Mouse (Mus musculus): ENCODE results near the gene Anks1b. TPM values are rescaled to one million over a fixed set of nuclear protein-coding genes. Genes with fewer than 3 reads are reported as not detected.

The Anks1b gene
- total RNA-seq, 2 experiments from 2014 or later, result 0.09 to 0.17 TPM

DNA sequence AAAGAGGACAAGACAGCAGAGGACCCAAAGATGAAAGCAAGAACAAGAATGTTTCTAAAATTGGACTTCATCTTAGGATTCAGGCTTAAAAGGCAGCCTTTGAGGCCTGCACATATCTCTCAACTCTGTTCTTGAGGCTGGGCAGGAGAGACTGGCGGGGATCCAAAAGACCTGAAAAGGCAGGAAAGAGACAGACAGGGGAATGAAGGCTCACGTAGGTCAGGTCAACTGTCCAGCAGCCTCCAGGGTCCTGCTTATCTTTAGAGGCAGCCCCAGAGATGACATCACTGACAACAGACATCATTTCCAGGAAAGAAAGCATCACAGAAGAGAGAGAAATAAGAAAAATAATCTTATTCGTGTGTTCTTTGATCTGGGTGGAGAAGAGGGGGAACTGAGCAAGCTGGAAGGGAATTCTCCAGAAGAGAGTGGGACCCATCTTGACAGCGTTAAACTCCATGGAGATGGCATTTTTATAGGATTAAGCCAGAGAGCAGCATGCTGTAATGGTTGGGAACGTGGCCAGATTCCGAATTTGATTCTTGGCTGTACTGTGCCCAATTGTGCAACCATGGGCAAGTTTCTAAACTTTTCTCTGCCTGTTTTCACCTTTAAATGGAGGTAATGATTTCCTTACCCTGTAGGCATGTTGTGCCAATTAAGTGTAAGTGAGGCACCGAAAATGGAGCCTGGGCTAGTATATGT lies 784.3 kb downstream of the Anks1b start:
- no peak for DNase-seq (ENCODE audit: low spot score)

DNA sequence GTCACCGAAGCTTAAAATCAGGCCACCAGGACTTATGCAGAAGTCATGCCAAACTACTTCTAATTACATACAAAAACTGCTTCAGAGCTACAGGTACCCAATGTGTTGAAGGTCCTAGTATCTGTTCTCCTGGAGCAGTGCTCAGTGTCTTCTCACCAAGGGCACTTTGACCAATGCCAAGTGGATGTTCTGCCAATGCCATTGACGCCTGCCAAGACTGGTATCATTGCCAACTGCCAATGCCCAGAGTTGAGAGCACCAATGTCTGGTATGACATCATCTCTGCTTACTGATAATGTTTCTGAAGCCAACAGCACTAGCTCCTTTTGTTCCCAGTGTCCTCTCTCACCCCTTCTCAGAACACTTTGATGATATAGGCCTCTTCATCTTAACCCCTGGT lies 793.4 kb downstream of the Anks1b start:
- DNase-seq (ENCODE audit: low spot score), result peak; percentile 77

DNA sequence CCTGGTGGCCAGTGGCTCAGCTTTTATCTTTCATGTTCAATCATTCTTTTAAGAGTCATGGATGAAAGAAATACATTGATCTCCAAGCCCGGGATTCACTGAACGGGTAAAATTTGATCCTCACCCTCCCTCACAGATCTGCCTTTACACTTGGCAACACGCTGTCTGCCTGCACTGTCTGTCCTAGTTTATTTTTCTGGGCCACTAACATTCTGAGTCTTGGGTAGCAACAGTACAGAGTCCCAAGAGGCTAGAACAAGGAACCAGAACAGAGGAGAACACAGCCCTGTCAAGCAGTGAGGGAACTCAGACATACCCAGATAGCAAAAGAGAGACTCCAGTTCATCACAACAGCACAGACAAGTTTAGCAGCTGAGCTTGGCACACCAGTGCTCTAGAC lies 797.0 kb downstream of the Anks1b start:
- DNase-seq (ENCODE audit: low spot score), result no peak

DNA sequence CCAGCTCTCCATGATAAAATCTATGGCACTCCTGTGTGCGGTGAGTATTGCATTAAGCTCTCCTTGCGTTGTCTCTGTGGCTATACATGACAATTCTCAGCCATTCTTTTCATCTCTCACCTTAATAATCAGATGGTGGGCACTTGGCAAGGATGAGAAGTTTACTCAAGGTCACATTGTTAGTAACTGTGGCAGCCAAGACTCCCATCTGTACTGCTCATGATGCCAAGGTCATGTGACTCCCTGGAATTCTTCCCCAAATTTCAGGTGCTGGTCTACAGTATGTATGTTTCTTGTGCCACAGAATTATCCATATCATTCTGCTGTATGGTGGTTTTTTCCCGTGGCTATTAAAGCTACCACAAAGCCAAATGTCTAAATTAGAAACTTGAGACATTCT lies 798.8 kb downstream of the Anks1b start:
- no peak for DNase-seq (ENCODE audit: low spot score)

DNA sequence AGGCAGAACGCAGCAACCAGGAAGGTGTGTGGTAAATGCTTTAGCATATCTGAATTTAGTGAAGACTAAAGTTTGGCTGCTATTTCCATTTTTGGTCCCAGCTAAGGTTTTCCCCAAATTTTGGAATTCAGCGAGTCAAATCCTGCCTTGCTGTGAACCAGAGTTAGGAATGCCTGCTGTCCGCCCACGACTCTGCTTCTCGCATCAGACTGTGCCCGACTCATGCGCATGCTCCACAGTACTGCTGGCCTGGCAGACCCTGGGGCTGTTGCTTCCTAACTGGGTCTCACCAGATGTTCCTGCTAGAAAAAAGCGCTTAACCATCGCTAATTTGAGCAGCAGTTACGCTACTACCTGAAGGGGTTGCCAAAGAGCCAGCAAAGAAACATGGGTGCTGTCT lies 801.1 kb downstream of the Anks1b start:
- DNase-seq (ENCODE audit: low spot score), result no peak

DNA sequence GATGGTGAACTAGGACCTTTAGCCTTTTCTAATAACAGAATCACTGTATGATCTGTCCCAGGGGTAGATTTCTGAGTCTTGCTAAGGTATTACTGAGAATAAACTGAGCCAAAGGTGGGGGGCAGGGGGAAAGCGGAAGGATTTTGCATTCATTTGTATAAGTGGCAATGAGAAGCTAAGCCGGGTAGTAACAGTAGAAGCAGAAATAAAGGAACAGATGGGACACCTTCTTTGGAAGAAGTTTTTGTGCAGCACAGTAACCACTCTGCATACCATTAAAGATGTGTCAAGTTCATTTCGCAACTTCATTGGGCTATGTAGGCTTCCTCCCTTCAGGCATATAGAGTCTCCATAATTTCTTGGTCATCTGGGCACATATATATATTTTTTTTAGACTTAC lies 804.1 kb downstream of the Anks1b start:
- no peak for DNase-seq (ENCODE audit: low spot score)

DNA sequence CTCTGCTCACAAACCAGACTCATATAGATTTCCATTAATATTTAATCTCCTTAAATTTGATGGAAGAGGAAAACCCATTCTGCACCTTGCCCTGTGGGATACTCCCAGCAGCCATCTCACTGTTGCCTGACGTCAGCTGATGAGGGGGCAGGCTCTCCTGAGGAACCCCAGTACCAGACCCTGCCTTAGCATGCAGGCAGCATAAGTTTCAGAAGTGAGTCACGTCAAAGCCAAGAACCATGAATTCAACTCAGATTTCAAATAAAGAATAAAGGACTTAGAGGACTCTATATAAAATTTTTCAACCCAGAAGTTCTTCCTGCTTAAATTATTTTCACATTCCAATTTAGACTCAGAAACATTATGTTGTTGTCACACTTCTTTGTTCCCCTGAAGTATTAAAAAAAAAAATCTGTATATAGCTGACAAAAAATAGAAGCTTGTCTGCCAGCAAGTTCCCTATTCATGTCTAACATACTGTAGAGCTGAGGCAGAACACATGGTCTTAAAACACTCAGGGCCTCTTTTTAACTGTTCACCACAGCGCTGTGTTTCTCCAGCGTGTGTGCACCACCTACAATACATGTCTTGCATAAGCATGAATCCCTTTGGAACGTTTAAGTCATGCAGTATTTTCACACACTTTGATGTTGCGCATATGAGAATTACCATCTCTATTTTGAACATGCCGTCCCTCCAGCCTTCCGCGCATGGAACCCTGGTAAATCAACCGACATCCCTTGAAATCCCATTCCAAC lies 806.6 kb downstream of the Anks1b start:
- DNase-seq (ENCODE audit: low spot score), result no peak

DNA sequence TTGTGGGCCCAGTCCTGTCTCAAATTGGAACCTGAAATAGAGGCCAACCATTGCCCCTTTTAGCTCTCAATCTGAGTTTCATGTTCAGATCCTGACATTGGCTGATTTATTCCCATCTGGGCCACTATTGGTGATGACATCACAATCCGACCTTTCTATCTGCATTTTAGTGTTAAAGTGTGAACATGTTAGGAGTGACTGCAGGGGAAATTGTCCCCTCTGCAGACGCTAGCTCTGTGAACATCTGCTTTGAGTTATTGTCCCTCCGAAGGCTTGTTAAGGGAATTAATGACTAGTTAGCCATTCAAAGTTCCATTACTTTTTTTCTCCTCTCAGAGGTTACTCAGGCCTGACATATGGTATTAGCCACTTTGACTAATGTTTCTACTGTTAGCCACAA lies 810.5 kb downstream of the Anks1b start:
- no peak for DNase-seq (ENCODE audit: low spot score)

DNA sequence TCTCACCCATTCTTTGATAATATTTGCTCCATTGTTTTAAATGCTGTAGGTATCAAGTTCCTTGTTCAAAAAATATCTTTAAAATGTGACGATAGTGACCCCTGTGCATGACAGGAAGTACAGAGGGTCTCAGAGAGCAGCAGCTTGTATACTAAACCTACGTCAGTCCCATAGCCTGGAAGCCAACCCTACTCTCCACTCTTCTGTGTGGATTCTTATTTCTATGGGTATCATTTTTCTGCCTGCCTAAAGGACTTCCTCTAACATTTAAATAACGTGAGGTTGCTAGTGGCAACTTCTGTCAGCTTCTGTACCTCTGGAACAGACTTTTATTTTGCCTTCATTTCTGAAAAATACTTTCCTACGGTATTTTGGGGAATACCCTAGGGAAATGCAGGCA lies 812.1 kb downstream of the Anks1b start:
- DNase-seq (ENCODE audit: low spot score), result no peak

DNA sequence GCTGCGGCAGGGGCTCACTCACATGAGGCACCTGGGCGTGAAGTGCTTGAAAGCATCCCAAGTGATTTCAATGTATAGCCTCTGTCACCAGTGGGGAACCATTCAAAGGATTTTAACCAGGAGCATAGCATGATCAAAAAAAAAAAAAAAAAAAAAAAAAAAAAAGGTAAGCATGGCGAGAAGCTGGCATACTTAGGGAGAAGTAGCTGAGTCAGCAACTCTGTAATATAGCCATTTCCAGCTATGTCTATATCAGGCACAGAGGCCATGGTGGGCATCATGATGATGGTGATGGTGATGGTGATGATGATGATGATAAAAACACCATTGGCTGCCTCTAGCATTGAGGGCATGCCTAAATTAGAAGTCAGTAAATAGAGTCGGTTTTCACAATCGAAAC lies 814.8 kb downstream of the Anks1b start:
- no peak for DNase-seq (ENCODE audit: low spot score)

DNA sequence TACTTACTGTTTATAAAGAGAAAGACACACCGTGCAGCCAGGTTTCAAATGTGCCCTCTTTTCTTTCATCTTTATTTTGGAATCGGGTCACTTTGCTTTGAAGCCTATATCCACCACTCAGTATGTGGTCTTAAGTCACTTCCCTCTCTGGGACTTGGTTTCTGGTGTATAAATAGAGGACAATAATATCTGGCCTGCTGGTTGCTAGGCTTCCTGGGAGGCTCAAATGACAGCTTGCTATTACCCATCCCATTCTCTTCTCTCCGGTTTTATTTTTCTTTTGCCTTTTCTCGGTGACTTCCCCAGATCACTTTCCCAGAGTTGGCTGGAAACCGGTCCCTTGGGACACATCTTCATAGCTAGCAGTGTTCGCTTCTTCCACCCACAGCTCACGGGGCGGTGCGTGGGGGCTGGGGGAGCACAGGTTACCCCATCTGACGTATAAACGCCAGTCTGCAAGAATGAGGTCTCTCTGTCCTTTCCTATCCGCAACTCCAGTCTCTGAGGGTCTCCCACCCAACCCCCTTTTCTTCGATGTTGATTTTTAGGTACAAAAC lies 815.5 kb downstream of the Anks1b start:
- no peak for DNase-seq (ENCODE audit: low spot score)

DNA sequence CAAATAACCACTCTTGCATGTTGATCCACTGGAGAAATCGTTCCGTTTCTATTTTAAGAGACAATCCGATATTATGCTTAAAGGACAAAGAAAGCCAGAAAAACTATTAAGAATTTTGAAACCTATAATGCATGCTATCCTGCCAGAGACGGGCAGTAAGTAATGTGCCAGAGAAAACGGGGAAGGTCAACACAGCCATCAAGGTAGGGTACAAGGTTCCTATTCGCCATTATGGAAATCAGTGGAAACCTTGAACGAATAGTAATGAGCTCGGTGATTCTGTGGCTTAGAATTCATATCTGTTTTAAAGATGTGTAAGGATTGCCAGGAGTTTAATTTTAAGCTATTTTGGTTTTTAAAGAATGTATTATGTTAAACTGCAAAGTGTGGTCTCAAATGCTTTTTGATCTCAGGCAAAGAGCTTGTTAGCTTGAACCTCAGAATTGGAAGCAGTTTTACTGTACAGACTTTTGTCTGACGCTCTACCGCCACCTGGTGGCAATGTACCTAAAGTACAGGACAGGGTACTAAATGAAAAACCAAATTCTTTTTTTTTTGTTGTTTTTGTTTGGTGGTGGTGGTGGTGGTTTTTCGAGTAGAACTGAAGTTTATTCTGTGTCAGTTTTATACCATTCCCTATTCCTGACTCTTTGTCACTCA lies 816.7 kb downstream of the Anks1b start:
- peak; percentile 56 for DNase-seq (ENCODE audit: low spot score)

DNA sequence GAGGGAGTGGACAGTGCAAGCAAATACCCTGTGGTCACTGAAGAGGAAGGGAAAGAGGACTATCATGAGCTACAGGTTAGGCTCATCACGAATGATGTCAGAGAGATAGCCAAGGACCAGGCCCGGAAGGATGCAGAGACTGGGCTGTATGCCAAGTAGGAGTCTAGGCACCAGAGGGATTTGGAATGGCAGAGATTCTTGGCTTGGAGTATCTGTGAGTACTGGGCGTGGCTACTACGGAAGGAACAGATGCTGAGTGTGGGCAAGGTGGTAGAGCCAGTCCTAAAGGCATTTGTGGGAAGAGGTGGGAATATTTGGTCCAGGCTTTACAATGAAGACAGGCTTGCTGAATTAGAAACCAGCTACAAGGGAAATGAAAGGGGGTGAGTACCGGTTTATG lies 823.4 kb downstream of the Anks1b start:
- DNase-seq (ENCODE audit: low spot score), result no peak

DNA sequence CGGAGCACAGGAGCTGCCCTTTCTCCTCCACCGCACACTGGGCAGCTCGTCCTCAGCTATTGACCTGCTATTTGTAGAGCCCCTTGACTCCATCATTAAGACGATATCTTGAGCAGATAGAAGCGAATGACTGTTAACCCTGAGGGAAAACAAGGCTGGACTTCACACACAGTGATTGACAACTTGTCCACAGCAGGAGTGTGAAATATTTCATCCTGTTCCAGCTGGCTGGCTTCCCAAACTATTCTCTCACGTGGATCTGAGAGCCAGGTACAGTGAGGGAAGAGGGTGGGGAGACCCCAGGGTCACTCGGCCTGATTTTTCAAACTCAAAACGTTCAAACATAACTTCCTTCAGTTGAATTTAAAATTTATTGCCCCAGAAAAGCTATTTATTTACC lies 824.1 kb downstream of the Anks1b start:
- no peak for DNase-seq (ENCODE audit: low spot score)

DNA sequence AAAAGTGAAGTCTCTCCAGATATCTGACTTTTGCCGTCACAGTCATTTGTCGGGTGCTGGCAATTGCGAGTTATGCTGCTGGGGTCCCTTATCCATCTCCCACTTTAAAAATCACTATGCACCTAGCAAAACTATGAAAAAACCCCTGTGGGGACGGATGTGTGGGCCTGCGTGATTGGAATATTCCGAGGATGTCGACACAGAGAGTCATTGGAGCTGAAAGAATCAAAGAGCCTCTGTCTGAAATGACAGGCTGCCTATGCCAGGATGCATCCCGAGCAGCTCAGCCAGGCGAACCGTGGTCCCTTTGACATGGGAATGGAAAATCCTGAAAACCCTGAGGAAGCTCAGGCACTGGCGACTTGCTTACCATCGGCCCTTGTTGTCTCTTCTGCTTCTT lies 825.9 kb downstream of the Anks1b start:
- no peak for DNase-seq (ENCODE audit: low spot score)

DNA sequence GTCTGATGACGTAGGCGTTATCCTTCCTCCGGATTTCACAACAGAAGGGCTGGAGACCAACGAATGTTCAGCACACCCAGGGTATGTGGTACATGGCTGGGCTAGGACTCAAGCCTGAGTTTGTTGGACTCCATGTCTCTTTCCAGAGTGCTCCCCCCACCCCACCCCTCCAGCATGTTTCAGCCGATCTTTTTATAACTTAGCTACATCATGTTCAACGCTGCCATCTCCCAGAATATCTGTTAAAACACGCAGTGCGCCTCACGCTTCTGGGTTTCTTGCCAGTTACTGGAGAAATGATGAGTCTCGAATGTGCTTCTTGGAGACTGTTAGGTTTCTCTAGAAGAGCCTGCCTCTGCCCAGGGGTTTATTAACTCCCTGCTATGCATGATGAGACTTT lies 831.3 kb downstream of the Anks1b start:
- DNase-seq (ENCODE audit: low spot score), result peak; percentile 22

DNA sequence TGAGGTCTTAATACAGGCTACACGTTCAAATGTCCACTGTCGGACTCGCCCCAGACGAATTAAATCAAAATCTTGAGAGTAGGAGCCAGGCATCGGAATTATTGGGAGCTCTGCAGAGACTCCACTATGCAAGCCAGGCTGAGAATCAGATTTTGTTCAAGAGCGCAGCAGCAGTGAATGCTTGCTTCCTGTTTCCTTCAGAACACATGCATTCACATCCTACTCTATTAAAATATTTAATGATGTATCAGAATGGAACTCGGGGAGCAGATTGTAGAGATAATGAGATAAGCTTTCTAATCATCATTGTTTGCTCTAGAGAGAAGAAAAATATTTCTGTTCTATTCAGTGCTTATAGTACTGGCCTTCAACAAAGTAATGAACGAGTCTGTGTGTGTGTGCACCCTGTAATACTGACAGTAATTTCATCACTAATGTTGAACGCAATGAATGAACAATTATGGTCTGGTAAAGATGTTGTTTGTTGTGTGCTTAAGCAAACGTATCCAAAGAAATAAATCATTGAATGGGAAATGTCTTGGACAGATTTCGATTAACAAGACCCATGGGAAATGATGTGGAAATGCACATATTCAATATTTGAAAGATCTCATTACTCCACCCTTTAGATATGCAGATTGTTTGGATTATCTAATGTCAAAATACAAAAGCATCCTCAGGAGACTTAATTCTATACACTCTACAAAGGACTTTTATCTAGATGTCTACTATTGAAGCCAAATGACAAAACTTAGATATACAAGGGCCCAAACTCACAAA lies 835.7 kb downstream of the Anks1b start:
- no peak for DNase-seq (ENCODE audit: low spot score)

DNA sequence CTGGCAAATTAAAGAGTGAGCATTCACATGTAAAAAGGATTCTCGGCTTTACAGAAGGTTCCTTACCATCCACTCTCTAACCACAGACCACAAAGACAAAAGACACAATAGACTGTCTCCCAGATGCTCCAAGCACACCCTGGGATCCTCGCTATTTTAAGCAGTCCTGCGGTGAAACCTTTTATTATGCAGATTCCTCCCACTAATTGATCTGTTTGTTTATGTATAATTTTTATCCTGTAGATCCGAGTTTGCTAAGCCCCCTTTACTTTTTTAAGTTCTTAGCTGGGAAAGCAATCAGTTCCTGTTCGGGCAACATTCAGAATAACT lies 836.3 kb downstream of the Anks1b start:
- DNase-seq (ENCODE audit: low spot score), result no peak

DNA sequence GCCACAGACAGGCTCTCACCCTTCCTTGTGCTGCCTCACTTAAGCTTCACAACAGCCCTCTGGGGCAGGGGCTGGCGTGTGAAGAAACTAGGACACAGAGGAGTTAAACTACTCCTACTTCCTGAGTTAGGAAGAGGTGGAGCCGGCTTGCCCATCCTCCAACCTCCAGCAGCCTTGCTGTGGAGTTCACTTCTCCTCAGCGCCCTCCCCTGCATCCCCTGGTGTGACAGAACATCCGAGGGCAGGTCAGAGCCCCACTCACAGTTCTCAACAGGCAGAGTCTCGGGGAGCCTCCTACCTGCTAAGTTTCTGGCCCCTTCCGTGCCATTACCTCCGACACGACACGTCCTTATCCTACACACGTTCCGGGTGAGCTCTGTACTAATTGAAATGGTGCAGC lies 844.7 kb downstream of the Anks1b start:
- no peak for DNase-seq (ENCODE audit: low spot score)

DNA sequence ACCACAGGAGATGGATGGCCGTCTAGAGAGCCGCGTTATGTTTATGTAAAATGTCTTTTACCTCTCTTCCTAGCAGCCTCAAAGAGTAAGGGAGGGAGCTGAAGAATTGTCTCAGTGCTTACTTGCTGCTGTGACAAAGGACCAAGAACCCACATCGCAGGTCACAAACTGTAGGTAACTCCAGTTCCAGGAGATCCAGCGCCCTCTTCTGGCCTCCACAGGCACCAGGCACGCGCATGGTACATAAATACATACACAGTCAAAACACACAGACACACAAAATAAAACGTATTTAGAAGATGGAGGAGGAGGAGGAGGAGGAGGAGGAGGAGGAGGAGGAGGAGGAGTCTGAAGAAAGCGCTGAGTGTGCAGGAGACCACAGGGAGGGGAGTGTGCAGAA lies 845.4 kb downstream of the Anks1b start:
- DNase-seq (ENCODE audit: low spot score), result no peak

DNA sequence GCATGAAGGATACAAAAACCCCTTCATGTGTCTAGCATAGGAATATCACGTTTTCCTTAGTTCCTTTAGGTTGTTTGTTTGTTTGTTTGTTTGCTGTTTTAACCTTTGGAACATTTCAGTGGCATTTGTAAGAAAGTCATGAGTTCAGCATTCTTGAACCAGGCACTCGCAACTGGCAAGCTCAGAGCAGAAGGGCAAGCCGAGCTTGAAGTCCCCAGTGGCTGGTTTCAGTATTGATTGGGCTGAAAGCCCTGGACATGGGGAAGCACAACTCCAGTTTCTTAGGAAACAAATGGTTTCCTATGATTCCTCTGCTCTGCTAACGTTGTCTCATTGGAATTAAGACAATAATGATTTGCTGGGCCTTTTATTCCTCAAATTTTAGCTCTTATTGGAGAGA lies 846.7 kb downstream of the Anks1b start:
- no peak for DNase-seq (ENCODE audit: low spot score)

DNA sequence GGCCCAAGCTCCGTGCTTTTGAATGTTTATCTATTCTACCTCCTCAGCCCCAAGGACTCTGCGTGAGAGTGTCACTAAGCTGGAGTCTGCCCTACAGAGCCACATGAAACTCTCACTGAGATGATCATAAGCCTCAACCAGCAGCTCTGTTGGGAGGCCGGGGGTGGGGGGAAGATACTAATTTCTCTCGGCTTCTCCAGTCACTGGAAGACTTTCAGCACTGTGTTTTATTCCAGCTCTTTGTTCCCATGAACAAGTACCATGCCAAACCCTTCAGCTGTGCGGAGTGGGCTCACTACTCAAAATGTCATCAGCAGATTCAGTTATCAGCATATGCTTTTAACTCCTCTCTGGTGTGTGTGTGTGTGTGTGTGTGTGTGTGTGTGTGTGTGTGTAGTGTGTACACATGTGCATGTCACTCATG lies 849.8 kb downstream of the Anks1b start:
- no peak for DNase-seq (ENCODE audit: low spot score)
